Mouse (Mus musculus) CH12.LX (cell line): ENCODE data around the gene Egfl7. TPM values are rescaled to one million over a fixed set of nuclear protein-coding genes. Genes with fewer than 3 reads are reported as not detected.

Experiments
- DNase-seq: peaks from one replicate; pipeline ENCODE4 v3.0.0-alpha.2; 2013; ENCODE audit errors: extremely low read depth
- H3K27ac ChIP-seq: 2 replicates; pipeline ENCODE4 v1.5.1; 2012; ENCODE audit warnings: low read depth, mild to moderate bottlenecking, control low read depth, moderate library complexity; ENCODE audit not compliant: insufficient read depth
- H3K27me3 ChIP-seq: replicated peaks from 2 replicates; pipeline ENCODE3; 2012; ENCODE audit warnings: inconsistent platforms
- H3K36me3 ChIP-seq, 2 experiments: replicated peaks in 1 of 2; 2 replicates each; pipeline versions ENCODE3 to v1.6.1; 2012; ENCODE audit warnings: inconsistent platforms in 1 of 2, low read length in 1 of 2, mild to moderate bottlenecking in 1 of 2, mixed read lengths in 1 of 2, moderate library complexity in 1 of 2; ENCODE audit not compliant: control insufficient read depth in 1 of 2, insufficient read depth in 1 of 2
- H3K4me1 ChIP-seq, 2 experiments: 2 replicates each; pipeline ENCODE4 v1.6.1; 2012; ENCODE audit warnings: inconsistent platforms in 1 of 2, moderate library complexity in 1 of 2; ENCODE audit not compliant: insufficient read depth in 2 of 2, control insufficient read depth in 1 of 2
- H3K4me2 ChIP-seq: 2 replicates; pipeline ENCODE4 v1.6.1; 2012; ENCODE audit warnings: low read depth, mild to moderate bottlenecking, control low read depth; ENCODE audit not compliant: poor library complexity, insufficient read depth, severe bottlenecking
- H3K4me3 ChIP-seq, 3 experiments: fragments of 150-350 bp in 1 of 3; sonication (generic) in 1 of 3; replicated peaks in 1 of 3; 2 replicates each; pipeline versions ENCODE3 to v1.5.1; 2011 to 2012; ENCODE audit warnings: low read depth in 2 of 3, low read length in 2 of 3, mild to moderate bottlenecking in 2 of 3, moderate library complexity in 2 of 3, control low read depth in 1 of 3, improper control_type of control experiment in 1 of 3, inconsistent platforms in 1 of 3, mixed read lengths in 1 of 3; ENCODE audit not compliant: poor library complexity in 1 of 3
- H3K79me2 ChIP-seq: replicated peaks from 2 replicates; pipeline ENCODE4 v1.6.1; 2012; ENCODE audit warnings: mild to moderate bottlenecking, moderate library complexity; ENCODE audit not compliant: control insufficient read depth, poor library complexity, insufficient read depth, severe bottlenecking; ENCODE audit errors: extremely low read depth
- H3K9ac ChIP-seq: 2 replicates; pipeline ENCODE4 v1.6.1; 2012; ENCODE audit warnings: low read depth, mild to moderate bottlenecking, control low read depth, moderate library complexity; ENCODE audit not compliant: insufficient read depth
- H3K9me3 ChIP-seq: replicated peaks from 2 replicates; pipeline ENCODE3; 2012; ENCODE audit warnings: low read length, inconsistent platforms, mixed read lengths
- IRF4 ChIP-seq: IDR thresholded peaks from 2 replicates; pipeline ENCODE4 v1.6.1; 2014; ENCODE audit warnings: low read depth, mild to moderate bottlenecking, inconsistent platforms, low read length, improper control_type of control experiment
- JUN ChIP-seq: IDR thresholded peaks from 2 replicates; pipeline ENCODE4 v1.6.1; 2011; ENCODE audit warnings: low read depth, mild to moderate bottlenecking, low read length, improper control_type of control experiment, moderate library complexity; ENCODE audit not compliant: insufficient read depth
- MAZ ChIP-seq: IDR thresholded peaks from 2 replicates; pipeline ENCODE4 v1.6.1; 2012; ENCODE audit warnings: low read depth, mild to moderate bottlenecking, inconsistent platforms, low read length, improper control_type of control experiment, moderate library complexity
- MXI1 ChIP-seq: IDR thresholded peaks from 2 replicates; pipeline ENCODE4 v1.6.1; 2011; ENCODE audit warnings: mild to moderate bottlenecking, low read depth, low read length, improper control_type of control experiment
- POLR2AphosphoS2 ChIP-seq: IDR thresholded peaks from 2 replicates; pipeline ENCODE4 v1.6.1; 2011; ENCODE audit warnings: low read depth, low read length, improper control_type of control experiment
- SIN3A ChIP-seq: IDR thresholded peaks from 2 replicates; pipeline ENCODE4 v1.6.1; 2012; ENCODE audit warnings: low read length, improper control_type of control experiment, inconsistent platforms
- UBTF ChIP-seq: IDR thresholded peaks from 2 replicates; pipeline ENCODE4 v1.6.1; 2012; ENCODE audit warnings: low read depth, mild to moderate bottlenecking, inconsistent platforms, low read length, improper control_type of control experiment, moderate library complexity
- ZNF384 ChIP-seq: IDR thresholded peaks from 2 replicates; pipeline ENCODE4 v1.6.1; 2012; ENCODE audit warnings: low read depth, low read length, improper control_type of control experiment, inconsistent platforms
- dilution Hi-C: fragments of 300-500 bp; cut with MboI; formaldehyde crosslinking; loops from 2 replicates; pipeline ENCODE4 v1.14.3; 2020; ENCODE audit warnings: low sequenced_read_pairs; ENCODE audit not compliant: extremely low pct_unique_long_range_greater_than_20kb, extremely low pct_ligation_motif_present
- in situ Hi-C: fragments of 300-500 bp; cut with MboI; formaldehyde crosslinking; loops from 3 replicates; pipeline ENCODE4 v1.14.3; 2019; ENCODE audit warnings: low sequenced_read_pairs, low pct_ligation_motif_present, low pct_unique_long_range_greater_than_20kb, mixed read lengths
- polyA plus RNA-seq: library from polyadenylated mRNA; unstranded; fragments of >175 nt; gene quantifications from 2 replicates; pipeline ENCODE4 v1.2.1, GENCODE M21; 2012; ENCODE audit warnings: low read depth; ENCODE audit not compliant: insufficient read length
- total RNA-seq, 2 experiments: library from RNA; depleted of rRNA; stranded (reverse); fragments of 300-350 nt in 1 of 2; fragments of >200 nt in 1 of 2; gene quantifications; 2 replicates each; pipeline ENCODE4 v1.2.3; 2012 to 2014

Gene Egfl7
- total and polyA plus RNA-seq, 3 experiments: 20.1 to 39.3 (median 24.7) TPM

- H3K27ac ChIP-seq: no peak overlapping the region
- no peaks in the 10 kb centered on the region for H3K36me3 ChIP-seq
- in situ Hi-C loops (no loop called here), dilution Hi-C loops (no loop called here)
- DNase-seq: no peak
- H3K4me3 ChIP-seq: no peak overlapping the region
- peaks cover 10 to 23% of the 10 kb centered on the region in 2 experiments for H3K4me1 ChIP-seq
- no peaks in the 10 kb centered on the region for H3K27me3 ChIP-seq
- H3K4me2 ChIP-seq: no peak overlapping the region
- TF ChIP-seq MAZ (no peak), UBTF (no peak), POLR2AphosphoS2 (no peak), JUN (no peak)
- no peak overlapping the region for H3K9ac ChIP-seq
- no peaks in the 10 kb centered on the region for H3K9me3 ChIP-seq
- H3K79me2 ChIP-seq: no peaks in the 10 kb centered on the region
Measured at GRCm38 (mm10) chr2:26550777-26551176, 29.0 kb upstream of the Egfl7 start.

DNA sequence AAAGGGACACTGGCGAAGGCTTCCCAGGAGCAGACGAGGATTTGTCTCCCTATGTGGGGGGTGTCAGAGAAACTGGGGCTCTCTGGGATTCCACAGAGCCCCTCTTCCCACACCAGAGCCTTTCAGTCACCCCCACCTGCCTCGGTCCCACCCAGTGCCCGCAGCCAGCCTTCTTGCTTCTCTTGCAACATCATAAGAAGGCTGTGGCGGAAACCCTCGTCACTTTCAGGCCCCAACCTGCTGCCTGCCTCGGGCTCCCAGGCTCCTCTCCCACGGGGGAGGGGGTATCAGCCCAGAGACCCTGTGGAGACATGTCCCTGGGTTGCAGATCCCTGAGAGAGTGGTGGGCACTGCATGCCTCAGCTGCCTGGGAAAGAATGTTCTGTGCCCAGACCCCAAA, 28.4 kb upstream of the Egfl7 start:
- Histone ChIP-seq H3K4me1 (peaks cover 13 to 27% of the 10 kb centered on the region in 2 experiments), H3K79me2 (no peaks in the 10 kb centered on the region), H3K4me2 (no peak overlapping the region), H3K9ac (no peak overlapping the region), H3K4me3 (no peak overlapping the region), H3K27me3 (no peaks in the 10 kb centered on the region)
- no peak for DNase-seq
- in situ Hi-C loops: no loop called here
- TF ChIP-seq ZNF384 (no peak), MXI1 (no peak)
- TF ChIP-seq, all 38 proteins: peak for 0
- Histone ChIP-seq H3K36me3 (no peaks in the 10 kb centered on the region), H3K9me3 (no peaks in the 10 kb centered on the region), H3K27ac (no peak overlapping the region)
- dilution Hi-C loops: no loop called here

DNA sequence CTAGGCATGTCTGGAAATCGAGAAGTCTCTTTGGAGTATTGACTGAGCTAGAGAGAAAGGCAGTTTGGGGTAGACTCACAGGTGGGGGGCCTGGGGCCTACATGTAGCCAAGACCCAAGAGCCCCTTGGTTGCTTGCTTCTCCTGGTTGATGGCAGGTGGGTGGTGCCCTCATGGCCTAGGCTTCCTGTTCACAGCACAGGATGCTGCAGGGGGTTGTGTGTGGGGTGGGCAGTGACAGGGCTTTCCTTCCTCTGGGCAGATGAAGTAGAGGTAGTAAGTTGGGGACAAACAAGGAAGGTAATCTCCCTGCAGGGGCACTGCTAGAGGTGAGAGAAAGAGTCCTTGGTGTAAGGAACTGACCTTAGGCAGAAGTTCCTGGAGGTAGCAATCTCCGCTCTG, 27.7 kb upstream of the Egfl7 start:
- DNase-seq: no peak
- H3K79me2 ChIP-seq: no peaks in the 10 kb centered on the region
- H3K27me3 ChIP-seq: no peaks in the 10 kb centered on the region
- H3K4me3 ChIP-seq: no peak overlapping the region
- no peak for TF ChIP-seq POLR2AphosphoS2
- TF ChIP-seq IRF4: no peak
- no peak for TF ChIP-seq SIN3A
- TF ChIP-seq, all 38 proteins: peak for 0
- Histone ChIP-seq H3K27ac (no peak overlapping the region), H3K9ac (no peak overlapping the region), H3K9me3 (no peaks in the 10 kb centered on the region), H3K4me1 (peaks cover 15 to 33% of the 10 kb centered on the region in 2 experiments), H3K4me2 (no peak overlapping the region), H3K36me3 (no peaks in the 10 kb centered on the region)
- dilution Hi-C loops (no loop called here), in situ Hi-C loops (no loop called here)
